Mouse (Mus musculus) thymus, postnatal 36 days (tissue): ENCODE results near the gene Optc.

Source experiments
- DNase-seq, 2 experiments: peaks; one replicate each; pipeline ENCODE4 v3.0.0; 2022; ENCODE audit warnings: mixed read lengths in 2 of 2

Gene Optc

GRCm38 (mm10) chr1:133907949-133908658 is at the start of gene Optc:
Optc (minus strand) TSS chr1:133907999.
- DNase-seq: peak; percentile 22 to 48

- DNase-seq: no peak
These were observed 46.2 kb upstream of the Optc start for GRCm38 (mm10) chr1:133954009-133954408.

GRCm38 (mm10) chr1:133953261-133953742 is 45.5 kb upstream of the Optc start:
- DNase-seq: no peak

- no peak for DNase-seq
These were observed 43.8 kb upstream of the Optc start for GRCm38 (mm10) chr1:133951598-133951997.

- DNase-seq: no peak
These were observed 42.4 kb upstream of the Optc start for GRCm38 (mm10) chr1:133950061-133950782.

GRCm38 (mm10) chr1:133945106-133945505 is 37.3 kb upstream of the Optc start:
- DNase-seq: no peak

GRCm38 (mm10) chr1:133941904-133942303 is 34.1 kb upstream of the Optc start:
- DNase-seq: no peak

- no peak for DNase-seq
These were observed 33.5 kb upstream of the Optc start for GRCm38 (mm10) chr1:133941158-133941860.

GRCm38 (mm10) chr1:133940481-133941092 is 32.8 kb upstream of the Optc start:
- no peak for DNase-seq

- DNase-seq: no peak
These were observed 31.9 kb upstream of the Optc start for GRCm38 (mm10) chr1:133939708-133940107.

GRCm38 (mm10) chr1:133936169-133936568 is 28.4 kb upstream of the Optc start:
- no peak for DNase-seq

- no peak for DNase-seq
These were observed 26.7 kb upstream of the Optc start for GRCm38 (mm10) chr1:133934354-133934963.

GRCm38 (mm10) chr1:133933301-133934195 is 25.7 kb upstream of the Optc start:
- DNase-seq: no peak

GRCm38 (mm10) chr1:133929980-133930379 is 22.2 kb upstream of the Optc start:
- DNase-seq: no peak

- no peak for DNase-seq
These were observed 17.4 kb upstream of the Optc start for GRCm38 (mm10) chr1:133925223-133925622.

GRCm38 (mm10) chr1:133924141-133924875 is 16.5 kb upstream of the Optc start:
- peak in 1 of 2 experiments; percentile 23 for DNase-seq

- no peak for DNase-seq
These were observed 15.3 kb upstream of the Optc start for GRCm38 (mm10) chr1:133923071-133923470.

GRCm38 (mm10) chr1:133921304-133921751 is 13.5 kb upstream of the Optc start, which contains the start of gene Prelp:
Prelp (minus strand) TSS chr1:133921414.
- DNase-seq: no peak

GRCm38 (mm10) chr1:133920876-133921275 is 13.1 kb upstream of the Optc start:
- no peak for DNase-seq

- DNase-seq: no peak
These were observed 12.6 kb upstream of the Optc start for GRCm38 (mm10) chr1:133920401-133920800.

- no peak for DNase-seq
These were observed 10.3 kb upstream of the Optc start for GRCm38 (mm10) chr1:133918088-133918470.
